ENCODE assay signal across 9 mouse cellular contexts in genomic region chr7:101835457-101836109, GRCm38 (mm10). TPM values are rescaled to one million over a fixed set of nuclear protein-coding genes. Genes with fewer than 3 reads are reported as not detected.
DNase-seq lines count a peak whose midpoint lies in the region; ATAC-seq and TF ChIP-seq lines count a peak whose summit lies in the region.
"Had no signal": no experiment of that assay in that cellular context is flagged by ENCODE, and none has a peak within 500 bp of the region (broad histone marks: within the 10 kb centered on the region; RNA-seq: fewer than 3 reads in every experiment).

No protein-coding gene starts in this region.

- peaks cover 5% of the 10 kb centered on the region; the same call in 1 of the 2 replicates for H3K4me1 ChIP-seq in embryonic facial prominence, embryonic 11.5 days (ENCODE audit: control insufficient read depth, insufficient read depth, low read length)
- peaks cover 20% of the 10 kb centered on the region for H3K4me1 ChIP-seq in intestine, embryonic 14.5 days (replicated peaks; ENCODE audit: control insufficient read depth, insufficient read depth, low read length)
- H3K4me1 ChIP-seq in neural tube, embryonic 12.5 days: peaks cover 40% of the 10 kb centered on the region

- no peaks in the 10 kb centered on the region for H3K9me3 ChIP-seq in embryonic facial prominence, embryonic 11.5 days (replicated peaks; ENCODE audit: control insufficient read depth, low read length)
- no peaks in the 10 kb centered on the region for H3K9me3 ChIP-seq in intestine, embryonic 14.5 days (ENCODE audit: control insufficient read depth, low read length)
- no peaks in the 10 kb centered on the region for H3K9me3 ChIP-seq in neural tube, embryonic 12.5 days

- peak overlapping the region; percentile 90; the same call in 1 of the 2 replicates for H3K27ac ChIP-seq in layer of hippocampus, adult 2 months
- H3K27ac ChIP-seq in embryonic facial prominence, embryonic 11.5 days (replicated peaks; ENCODE audit: low read depth, low read length): no peak overlapping the region; the same call in 1 of the 2 replicates
- peak overlapping the region; percentile 91; the same call in 1 of the 2 replicates for H3K27ac ChIP-seq in intestine, embryonic 14.5 days (ENCODE audit: low read depth)
- no peak overlapping the region for H3K27ac ChIP-seq in neural tube, embryonic 12.5 days

- peaks cover 19% of the 10 kb centered on the region for H3K36me3 ChIP-seq in embryonic facial prominence, embryonic 11.5 days (replicated peaks; ENCODE audit: control insufficient read depth, insufficient read depth, low read depth, low read length)
- peaks cover 35% of the 10 kb centered on the region for H3K36me3 ChIP-seq in intestine, embryonic 14.5 days (ENCODE audit: control insufficient read depth, insufficient read depth, low read length)
- peaks cover 22% of the 10 kb centered on the region for H3K36me3 ChIP-seq in neural tube, embryonic 12.5 days

- DNase-seq in layer of hippocampus, adult 2 months (ENCODE audit: low spot score in 2 of 2): no peak
- no peak for DNase-seq in layer of hippocampus, adult 11-12 months (ENCODE audit: low spot score)
- DNase-seq in embryonic facial prominence, embryonic 11.5 days (ENCODE audit: low spot score): no peak
- no peak for DNase-seq in intestine, embryonic 14.5 days (ENCODE audit: low spot score)
- no peak for DNase-seq in spleen, adult 18-20 months
- no peak for DNase-seq in gastrocnemius, postnatal 25 days
- no peak for DNase-seq in layer of hippocampus, postnatal 14 days (ENCODE audit: low spot score in 2 of 2)

- 34% methylated on average over 5 of the region's 5 CpGs for WGBS in embryonic facial prominence, embryonic 11.5 days
- 29% methylated on average over 5 of the region's 5 CpGs for WGBS in intestine, embryonic 14.5 days
- WGBS in neural tube, embryonic 12.5 days: 43% methylated on average over 5 of the region's 5 CpGs

- peak; percentile 66 for TF ChIP-seq CTCF in layer of hippocampus, adult 2 months (conservative IDR thresholded peaks at IDR 0.05)

- H3K9ac ChIP-seq in embryonic facial prominence, embryonic 11.5 days (replicated peaks; ENCODE audit: low read length): peak overlapping the region; percentile 98
- H3K9ac ChIP-seq in intestine, embryonic 14.5 days (ENCODE audit: low read length): peak overlapping the region; percentile 98
- H3K9ac ChIP-seq in neural tube, embryonic 12.5 days: peak overlapping the region; percentile 94

- peak overlapping the region; percentile 65 for H3K4me3 ChIP-seq in layer of hippocampus, adult 2 months
- peak overlapping the region; percentile 88 for H3K4me3 ChIP-seq in embryonic facial prominence, embryonic 11.5 days (ENCODE audit: low read depth, low read length)
- H3K4me3 ChIP-seq in intestine, embryonic 14.5 days (ENCODE audit: low read depth, low read length): peak overlapping the region; percentile 92
- H3K4me3 ChIP-seq in neural tube, embryonic 12.5 days: peak overlapping the region; percentile 76

- H3K4me2 ChIP-seq in embryonic facial prominence, embryonic 11.5 days (ENCODE audit: low read depth, low read length): peak overlapping the region; percentile 84
- H3K4me2 ChIP-seq in intestine, embryonic 14.5 days (ENCODE audit: low read length): peak overlapping the region; percentile 75
- H3K4me2 ChIP-seq in neural tube, embryonic 12.5 days (replicated peaks): peak overlapping the region; percentile 93

- ATAC-seq in embryonic facial prominence, embryonic 11.5 days (replicated peaks; ENCODE audit: insufficient number of reproducible peaks, low FRiP score, low TSS enrichment, low read depth): no peak
- ATAC-seq in intestine, embryonic 14.5 days (replicated peaks; ENCODE audit: low FRiP score, low TSS enrichment, low read depth): no peak
- no peak for ATAC-seq in neural tube, embryonic 12.5 days (ENCODE audit: low FRiP score, low read depth)

- no peaks in the 10 kb centered on the region for H3K27me3 ChIP-seq in embryonic facial prominence, embryonic 11.5 days (ENCODE audit: control insufficient read depth, insufficient read depth, low read length)
- no peaks in the 10 kb centered on the region for H3K27me3 ChIP-seq in intestine, embryonic 14.5 days (replicated peaks; ENCODE audit: control insufficient read depth, insufficient read depth, low read length)
- no peaks in the 10 kb centered on the region for H3K27me3 ChIP-seq in neural tube, embryonic 12.5 days (replicated peaks)

RNA-seq across cellular contexts. Expression of gene Inppl1, which starts 2.4 kb away (rescaled TPM):
- total RNA-seq in layer of hippocampus, adult 2 months (2021): 10 to 100 TPM; 26.7 to 28.4 TPM
- polyA plus RNA-seq in embryonic facial prominence, embryonic 11.5 days (2014; fragmentation: Nextera tagmentation; extraction: Ambion mirVana): 30.5 and 34.4 TPM in 2 replicates
- polyA plus RNA-seq in intestine, embryonic 14.5 days (2014; fragmentation: Nextera tagmentation; extraction: Ambion mirVana): 24.8 and 27.2 TPM in 2 replicates
- 34.9 and 37.7 TPM in 2 replicates for polyA plus RNA-seq in neural tube, embryonic 12.5 days (2016; fragmentation: Nextera tagmentation; extraction: Ambion mirVana)
- 10 to 100 TPM; 79.7 to 88.0 TPM for total RNA-seq in gastrocnemius, postnatal 25 days (2021)
- total RNA-seq in layer of hippocampus, postnatal 14 days (2021): 10 to 100 TPM; 32.9 to 36.0 TPM

RNA-seq across cellular contexts. Expression of gene Phox2a, which starts 17.5 kb away (rescaled TPM):
- total RNA-seq in layer of hippocampus, adult 2 months (2021): not detected
- 0.34 and 0.57 TPM in 2 replicates for polyA plus RNA-seq in embryonic facial prominence, embryonic 11.5 days (2014; fragmentation: Nextera tagmentation; extraction: Ambion mirVana)
- polyA plus RNA-seq in intestine, embryonic 14.5 days (2014; fragmentation: Nextera tagmentation; extraction: Ambion mirVana): 6.9 and 7.5 TPM in 2 replicates
- polyA plus RNA-seq in neural tube, embryonic 12.5 days (2016; fragmentation: Nextera tagmentation; extraction: Ambion mirVana): 1.9 and 2.4 TPM in 2 replicates
- total RNA-seq in gastrocnemius, postnatal 25 days (2021): not detected
- not detected for total RNA-seq in layer of hippocampus, postnatal 14 days (2021)
- polyA plus RNA-seq: activated CD4-positive, CD25-positive, alpha-beta regulatory T cell, adult 4 months had no signal

RNA-seq across cellular contexts. Expression of gene Folr2, which starts 21.4 kb away (rescaled TPM):
- under 1 TPM in 1 of 2 experiments, not detected in 1; 0.36 TPM for total RNA-seq in layer of hippocampus, adult 2 months (2021)
- 0.50 TPM in 1 of 2 replicates, not detected in the other for polyA plus RNA-seq in embryonic facial prominence, embryonic 11.5 days (2014; fragmentation: Nextera tagmentation; extraction: Ambion mirVana)
- 2.1 and 2.5 TPM in 2 replicates for polyA plus RNA-seq in intestine, embryonic 14.5 days (2014; fragmentation: Nextera tagmentation; extraction: Ambion mirVana)
- 1.2 and 1.3 TPM in 2 replicates for polyA plus RNA-seq in neural tube, embryonic 12.5 days (2016; fragmentation: Nextera tagmentation; extraction: Ambion mirVana)
- total RNA-seq in gastrocnemius, postnatal 25 days (2021): 1 to 10 TPM; 2.0 to 5.4 TPM
- 1 to 10 TPM in 1 of 2 experiments, under 1 TPM in 1; 0.90 to 1.1 TPM for total RNA-seq in layer of hippocampus, postnatal 14 days (2021)
- polyA plus RNA-seq: activated CD4-positive, CD25-positive, alpha-beta regulatory T cell, adult 4 months had no signal

RNA-seq across cellular contexts. Expression of gene Anapc15, which starts 27.9 kb away (rescaled TPM):
- total RNA-seq in layer of hippocampus, adult 2 months (2021): 10 to 100 TPM; 24.5 to 29.3 TPM
- polyA plus RNA-seq in embryonic facial prominence, embryonic 11.5 days (2014; fragmentation: Nextera tagmentation; extraction: Ambion mirVana): 85.6 and 92.7 TPM in 2 replicates
- polyA plus RNA-seq in intestine, embryonic 14.5 days (2014; fragmentation: Nextera tagmentation; extraction: Ambion mirVana): 71.3 and 76.3 TPM in 2 replicates
- polyA plus RNA-seq in neural tube, embryonic 12.5 days (2016; fragmentation: Nextera tagmentation; extraction: Ambion mirVana): 86.0 and 89.1 TPM in 2 replicates
- 10 to 100 TPM; 14.2 to 17.6 TPM for total RNA-seq in gastrocnemius, postnatal 25 days (2021)
- total RNA-seq in layer of hippocampus, postnatal 14 days (2021): 10 to 100 TPM; 31.7 to 35.3 TPM

RNA-seq across cellular contexts. Expression of gene Folr1, which starts 35.0 kb away (rescaled TPM):
- total RNA-seq in layer of hippocampus, adult 2 months (2021): 1 to 10 TPM in 1 of 2 experiments, not detected in 1; 1.2 TPM
- 0.91 and 4.9 TPM in 2 replicates for polyA plus RNA-seq in embryonic facial prominence, embryonic 11.5 days (2014; fragmentation: Nextera tagmentation; extraction: Ambion mirVana)
- polyA plus RNA-seq in intestine, embryonic 14.5 days (2014; fragmentation: Nextera tagmentation; extraction: Ambion mirVana): 76.1 and 79.2 TPM in 2 replicates
- 1.0 TPM in 1 of 2 replicates, not detected in the other for polyA plus RNA-seq in neural tube, embryonic 12.5 days (2016; fragmentation: Nextera tagmentation; extraction: Ambion mirVana)
- total RNA-seq in gastrocnemius, postnatal 25 days (2021): under 1 TPM; 0.67 to 0.77 TPM
- 10 to 100 TPM in 1 of 2 experiments, 1 to 10 TPM in 1; 4.4 to 35.6 TPM for total RNA-seq in layer of hippocampus, postnatal 14 days (2021)
- polyA plus RNA-seq: activated CD4-positive, CD25-positive, alpha-beta regulatory T cell, adult 4 months had no signal

Comparison
In these comparisons a context has a peak if more than half of its experiments do, and no peak if none do; other contexts are left out.
1. H3K27ac ChIP-seq: peak in layer of hippocampus, adult 2 months (single experiment) and intestine, embryonic 14.5 days (single experiment); none in embryonic facial prominence, embryonic 11.5 days (single experiment) and neural tube, embryonic 12.5 days (single experiment).
2. Peak in every context shown above with its lines, with median percentiles within 50 percentile points of each other: H3K4me3 ChIP-seq, H3K4me2 ChIP-seq and H3K9ac ChIP-seq.